ENCODE assay signal across 9 mouse cellular contexts in the genomic region with DNA sequence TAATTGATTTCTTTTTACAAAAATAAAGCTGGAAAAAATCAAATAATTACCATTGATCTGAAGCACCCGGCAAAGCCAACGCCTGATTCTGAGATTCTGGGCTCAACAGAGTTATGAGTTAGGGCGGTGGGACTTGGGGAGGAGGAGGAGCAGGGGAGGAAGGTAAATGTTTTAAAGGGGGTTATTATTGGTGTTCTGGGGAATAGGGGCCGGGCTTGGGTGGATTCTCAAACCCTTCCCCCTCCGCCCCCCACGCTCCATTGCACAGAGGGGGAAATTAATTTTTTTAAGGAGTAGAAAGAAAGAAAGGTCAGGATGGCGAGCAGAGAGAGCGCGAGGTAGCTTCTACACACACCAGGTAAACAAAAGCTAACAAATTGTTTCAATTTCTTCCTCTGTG. TPM values are rescaled to one million over a fixed set of nuclear protein-coding genes. Genes with fewer than 3 reads are reported as not detected.
DNase-seq lines count a peak whose midpoint lies in the region; ATAC-seq and TF ChIP-seq lines count a peak whose summit lies in the region.
"Had no signal": no experiment of that assay in that cellular context is flagged by ENCODE, and none has a peak within 500 bp of the region (broad histone marks: within the 10 kb centered on the region; RNA-seq: fewer than 3 reads in every experiment).

No protein-coding gene starts in this region.

- DNase-seq in left cerebral cortex, adult 2 months (ENCODE audit: extremely low spot score in 1 of 2, low spot score in 2 of 2) = no peak
- DNase-seq in left cerebral cortex, adult 18-20 months (ENCODE audit: low spot score in 2 of 2) = no peak
- DNase-seq in midbrain, postnatal 0 days (ENCODE audit: low spot score) = peak; percentile 52
- DNase-seq in ovary, adult 18-20 months (ENCODE audit: low spot score) = no peak
- DNase-seq in thymus, postnatal 25 days = no peak
- DNase-seq in kidney, adult 2 months = no peak

- H3K4me2 ChIP-seq in hindbrain, embryonic 13.5 days = peak overlapping the region; percentile 49
- H3K4me2 ChIP-seq in midbrain, postnatal 0 days (ENCODE audit: low read depth, low read length, poor library complexity, severe bottlenecking) = peak overlapping the region; percentile 54

- 2% methylated on average over 9 of the region's 9 CpGs for WGBS in hindbrain, embryonic 13.5 days
- under 1% methylated on average over 9 of the region's 9 CpGs for WGBS in midbrain, postnatal 0 days
- 25% methylated on average over 9 of the region's 9 CpGs for WGBS in kidney, adult 2 months

- no peak for TF ChIP-seq CTCF in left cerebral cortex, adult 2 months (IDR thresholded peaks at IDR 0.05)
- TF ChIP-seq CTCF in cortical plate, adult 2 months (IDR thresholded peaks at IDR 0.05; ENCODE audit: extremely low read depth, insufficient read depth, low read length) = no peak
- no peak for TF ChIP-seq CTCF in midbrain, postnatal 0 days (IDR thresholded peaks at IDR 0.05)
- TF ChIP-seq CTCF in kidney, adult 2 months (conservative IDR thresholded peaks at IDR 0.05; ENCODE audit: insufficient read depth, insufficient read length, low read depth, low read length) = no peak

- 0 out of 2 replicates have a peak, but pooled peaks have one; percentile 36 for TF ChIP-seq POLR2A in cortical plate, adult 2 months (IDR thresholded peaks at IDR 0.05; ENCODE audit: extremely low read depth, insufficient read depth, low read length)
- no peak for TF ChIP-seq POLR2A in kidney, adult 2 months (IDR thresholded peaks at IDR 0.05; ENCODE audit: low read depth, low read length)

- H3K9me3 ChIP-seq in hindbrain, embryonic 13.5 days = no peaks in the 10 kb centered on the region
- no peaks in the 10 kb centered on the region for H3K9me3 ChIP-seq in midbrain, postnatal 0 days (ENCODE audit: low read length)
- H3K9me3 ChIP-seq: megakaryocyte, embryonic 14.5 days had no signal

- intact Hi-C loops in left cerebral cortex, adult 2 months (cut with DNase I) = loop anchor here (2.0 to 5.0 kb wide), 2 partner anchors 25 to 36 kb away; no protein-coding TSS in a partner anchor

- H3K27ac ChIP-seq in left cerebral cortex, adult 2 months = peak overlapping the region; percentile 96
- peak overlapping the region; percentile 98; the same call in 1 of the 2 replicates for H3K27ac ChIP-seq in cortical plate, adult 2 months (ENCODE audit: insufficient read depth, low read length)
- peak overlapping the region; percentile 91 for H3K27ac ChIP-seq in hindbrain, embryonic 13.5 days
- peak overlapping the region; percentile 68 for H3K27ac ChIP-seq in midbrain, postnatal 0 days (ENCODE audit: low read depth, low read length)
- no peak overlapping the region for H3K27ac ChIP-seq in kidney, adult 2 months (ENCODE audit: insufficient read depth, low read depth, low read length)

- peak overlapping the region; percentile 63 for H3K4me3 ChIP-seq in left cerebral cortex, adult 2 months
- H3K4me3 ChIP-seq in cortical plate, adult 2 months (ENCODE audit: insufficient read depth, low read length) = peak overlapping the region; percentile 72
- peak overlapping the region; percentile 36 for H3K4me3 ChIP-seq in hindbrain, embryonic 13.5 days
- H3K4me3 ChIP-seq in midbrain, postnatal 0 days (ENCODE audit: low read depth, low read length) = peak overlapping the region; percentile 30
- no peak overlapping the region for H3K4me3 ChIP-seq in kidney, adult 2 months (ENCODE audit: insufficient read depth, low read depth, low read length)

- no peaks in the 10 kb centered on the region for H3K36me3 ChIP-seq in hindbrain, embryonic 13.5 days
- no peaks in the 10 kb centered on the region for H3K36me3 ChIP-seq in midbrain, postnatal 0 days (ENCODE audit: insufficient read depth, low read length)
- H3K36me3 ChIP-seq in kidney, adult 2 months (ENCODE audit: control insufficient read depth, insufficient read depth, low read length) = no peaks in the 10 kb centered on the region; the same call in 1 of the 2 replicates

- H3K27me3 ChIP-seq in hindbrain, embryonic 13.5 days = peaks cover 94% of the 10 kb centered on the region
- peaks cover 44% of the 10 kb centered on the region for H3K27me3 ChIP-seq in midbrain, postnatal 0 days (ENCODE audit: insufficient read depth, low read length)
- no peaks in the 10 kb centered on the region for H3K27me3 ChIP-seq in kidney, adult 2 months (replicated peaks; ENCODE audit: control insufficient read depth, insufficient read depth, low read length)

- H3K4me1 ChIP-seq in cortical plate, adult 2 months (ENCODE audit: control insufficient read depth, insufficient read depth, low read length) = peaks cover 6% of the 10 kb centered on the region
- peaks cover 55% of the 10 kb centered on the region for H3K4me1 ChIP-seq in hindbrain, embryonic 13.5 days (replicated peaks)
- H3K4me1 ChIP-seq in midbrain, postnatal 0 days (ENCODE audit: insufficient read depth, low read length) = 0 out of 2 replicates have a peak, but pooled peaks cover 3% of the 10 kb centered on the region
- peaks cover 20% of the 10 kb centered on the region for H3K4me1 ChIP-seq in kidney, adult 2 months (ENCODE audit: control insufficient read depth, insufficient read depth, low read length)

- no peak for ATAC-seq in hindbrain, embryonic 13.5 days (ENCODE audit: low FRiP score)
- no peak for ATAC-seq in midbrain, postnatal 0 days (ENCODE audit: low FRiP score)

- peak overlapping the region; percentile 56; the same call in 1 of the 2 replicates for H3K9ac ChIP-seq in hindbrain, embryonic 13.5 days
- peak overlapping the region; percentile 33; the same call in 1 of the 2 replicates for H3K9ac ChIP-seq in midbrain, postnatal 0 days (replicated peaks; ENCODE audit: low read length, poor library complexity, severe bottlenecking)

RNA-seq across cellular contexts. Expression of a gene that starts 26.8 kb away (rescaled TPM):
- total RNA-seq in left cerebral cortex, adult 2 months (2021) = 100 to 1,000 TPM; 347 to 350 TPM
- total RNA-seq in left cerebral cortex, adult 18-20 months (2021) = 100 to 1,000 TPM; 291 to 300 TPM
- polyA plus RNA-seq in cortical plate, adult 2 months (2012; rRNA removed) = 82.8 and 89.1 TPM in 2 replicates
- polyA plus RNA-seq in hindbrain, embryonic 13.5 days (2015; fragmentation: Nextera tagmentation; extraction: Ambion mirVana) = 35.3 and 44.1 TPM in 2 replicates
- total RNA-seq in midbrain, postnatal 0 days (2014; rRNA removed) = 40.1 and 62.5 TPM in 2 replicates
- 41.7 and 53.7 TPM in 2 replicates for polyA plus RNA-seq in midbrain, postnatal 0 days (2015; fragmentation: Nextera tagmentation; extraction: Ambion mirVana)
- 17.7 and 22.1 TPM in 2 replicates for polyA plus RNA-seq in kidney, adult 2 months (2012; rRNA removed)

RNA-seq across cellular contexts. Expression of a gene that starts 49.3 kb away (rescaled TPM):
- 10 to 100 TPM in 1 of 2 experiments, 1 to 10 TPM in 1; 9.7 to 11.1 TPM for total RNA-seq in left cerebral cortex, adult 2 months (2021)
- 10 to 100 TPM; 10.2 to 10.8 TPM for total RNA-seq in left cerebral cortex, adult 18-20 months (2021)
- 14.9 and 16.0 TPM in 2 replicates for polyA plus RNA-seq in cortical plate, adult 2 months (2012; rRNA removed)
- 10.8 and 11.5 TPM in 2 replicates for polyA plus RNA-seq in hindbrain, embryonic 13.5 days (2015; fragmentation: Nextera tagmentation; extraction: Ambion mirVana)
- total RNA-seq in midbrain, postnatal 0 days (2014; rRNA removed) = 7.6 and 7.7 TPM in 2 replicates
- 12.6 and 14.5 TPM in 2 replicates for polyA plus RNA-seq in midbrain, postnatal 0 days (2015; fragmentation: Nextera tagmentation; extraction: Ambion mirVana)
- polyA plus RNA-seq in kidney, adult 2 months (2012; rRNA removed) = 4.4 and 4.5 TPM in 2 replicates

RNA-seq across cellular contexts. Expression of a gene that starts 50.5 kb away (rescaled TPM):
- total RNA-seq in left cerebral cortex, adult 2 months (2021) = not detected
- total RNA-seq in left cerebral cortex, adult 18-20 months (2021) = not detected
- 0.30 and 0.42 TPM in 2 replicates for polyA plus RNA-seq in cortical plate, adult 2 months (2012; rRNA removed)
- polyA plus RNA-seq in hindbrain, embryonic 13.5 days (2015; fragmentation: Nextera tagmentation; extraction: Ambion mirVana) = 1.0 and 2.3 TPM in 2 replicates
- total RNA-seq in midbrain, postnatal 0 days (2014; rRNA removed) = not detected in 2 replicates
- 0.39 and 0.71 TPM in 2 replicates for polyA plus RNA-seq in midbrain, postnatal 0 days (2015; fragmentation: Nextera tagmentation; extraction: Ambion mirVana)
- 0.65 and 0.81 TPM in 2 replicates for polyA plus RNA-seq in kidney, adult 2 months (2012; rRNA removed)

RNA-seq across cellular contexts. Expression of a gene that starts 58.0 kb away (rescaled TPM):
- total RNA-seq in left cerebral cortex, adult 2 months (2021) = 10 to 100 TPM; 23.9 to 25.8 TPM
- 10 to 100 TPM; 26.6 to 28.5 TPM for total RNA-seq in left cerebral cortex, adult 18-20 months (2021)
- 26.0 and 31.2 TPM in 2 replicates for polyA plus RNA-seq in cortical plate, adult 2 months (2012; rRNA removed)
- 37.3 and 37.8 TPM in 2 replicates for polyA plus RNA-seq in hindbrain, embryonic 13.5 days (2015; fragmentation: Nextera tagmentation; extraction: Ambion mirVana)
- 27.5 and 28.2 TPM in 2 replicates for total RNA-seq in midbrain, postnatal 0 days (2014; rRNA removed)
- 42.9 and 45.1 TPM in 2 replicates for polyA plus RNA-seq in midbrain, postnatal 0 days (2015; fragmentation: Nextera tagmentation; extraction: Ambion mirVana)
- 24.2 and 41.0 TPM in 2 replicates for polyA plus RNA-seq in kidney, adult 2 months (2012; rRNA removed)
